Mouse (Mus musculus) B cell, adult (primary cell): Measurements from ENCODE around the gene Olfr444. TPM values are rescaled to one million over a fixed set of nuclear protein-coding genes. Genes with fewer than 3 reads are reported as not detected.

ENCODE experiments used
- total RNA-seq: library from RNA; stranded (reverse); gene quantifications from 4 replicates; pipeline ENCODE4 v1.2.4, GENCODE M21; 2023; ENCODE audit not compliant: inconsistent age

Olfr444 gene
- total RNA-seq, result not detected in 4 replicates

DNA sequence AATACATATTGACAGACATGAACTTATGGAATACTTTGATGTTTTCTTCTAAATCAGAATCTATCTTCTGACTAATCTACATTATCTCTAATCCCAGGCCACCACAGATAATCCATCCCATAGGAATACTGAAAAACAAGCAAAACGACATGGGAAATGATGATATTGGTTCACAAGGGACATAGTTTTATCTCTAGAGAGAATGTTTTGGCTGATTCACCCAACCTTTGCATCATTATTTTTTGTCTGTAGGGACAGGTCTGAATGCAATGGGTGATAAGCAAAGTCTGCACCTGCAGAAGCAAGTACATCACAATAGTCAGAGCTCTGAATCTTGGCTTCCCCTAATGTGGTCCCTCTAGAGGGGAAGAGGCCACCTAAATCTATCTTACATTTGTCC is at the start of gene Olfr444:
Gene Olfr444, plus strand, starts transcription at position 301 of the 400 bp plus-strand sequence.

GRCm38 (mm10) chr6:42908578-42908977 is 40.3 kb upstream of the Olfr444 start, which contains the start of gene Olfr447:
Gene Olfr447, plus strand, starts transcription at chr6:42908878.

DNA sequence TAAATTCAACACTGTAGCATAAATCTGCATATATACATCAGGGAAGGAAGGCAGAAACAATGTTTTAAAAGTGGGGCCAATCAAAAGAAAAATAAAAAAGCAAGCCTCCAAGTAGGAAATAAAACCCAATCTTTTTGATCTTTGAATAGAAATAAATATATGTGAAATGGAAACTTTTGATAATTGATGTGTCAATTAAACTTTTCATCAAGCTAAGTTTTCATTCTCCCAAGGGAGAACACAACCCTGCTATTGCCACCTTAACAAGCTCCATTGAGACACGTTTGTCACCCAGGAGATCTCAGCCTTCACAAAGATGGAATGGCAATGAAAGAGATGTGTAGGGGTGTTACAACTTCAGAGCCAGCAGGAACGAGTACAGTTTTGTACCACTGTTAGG is 27.8 kb upstream of the Olfr444 start, which contains the start of gene Olfr446:
Gene Olfr446, plus strand, starts transcription at position 301 of the 400 bp plus-strand sequence.

Other genes starting within 250 kb of the Olfr444 start
- not detected in 4 replicates for gene Tcaf1, start 239.0 kb upstream of the Olfr444 start, total RNA-seq
- not detected in 4 replicates for gene Olfr453, start 209.7 kb upstream of the Olfr444 start, total RNA-seq
- gene Olfr38, start 192.7 kb upstream of the Olfr444 start, total RNA-seq, result not detected in 4 replicates
- gene Olfr452, start 164.0 kb upstream of the Olfr444 start, total RNA-seq, result not detected in 4 replicates
- gene Olfr450, start 137.1 kb upstream of the Olfr444 start, total RNA-seq, result not detected in 4 replicates
- gene Olfr449, start 114.7 kb upstream of the Olfr444 start, total RNA-seq, result not detected in 4 replicates
- not detected in 4 replicates for gene Olfr448, start 58.6 kb upstream of the Olfr444 start, total RNA-seq
- not detected in 4 replicates for gene Olfr447, start 40.2 kb upstream of the Olfr444 start, total RNA-seq
- not detected in 4 replicates for gene Olfr446, start 27.7 kb upstream of the Olfr444 start, total RNA-seq
- gene Olfr441, start 157.3 kb downstream of the Olfr444 start, total RNA-seq, result not detected in 4 replicates
- gene Olfr237-ps1, start 197.5 kb downstream of the Olfr444 start, total RNA-seq, result not detected in 4 replicates
- not detected in 4 replicates for gene Olfr437, start 214.2 kb downstream of the Olfr444 start, total RNA-seq
- gene Olfr13, start 223.1 kb downstream of the Olfr444 start, total RNA-seq, result not detected in 4 replicates
- not detected in 4 replicates for gene Olfr435, start 248.1 kb downstream of the Olfr444 start, total RNA-seq